Mouse (Mus musculus) liver (tissue): ENCODE data around the gene Arhgap27.
A peak's percentile ranks its signal among the peaks of the same experiment; 100 is the strongest.
"Not testable (repeated sequence)": the region's sequence is repeated elsewhere in the genome, so short reads cannot be mapped to it uniquely, and the experiment has no call there.

Experiments
- DNase-seq: peaks from one replicate; pipeline ENCODE4 v3.0.0-alpha.2; 2020; ENCODE audit warnings: mixed read lengths

Gene Arhgap27

GRCm38 (mm10) chr11:103363214-103364148, at the start of gene Arhgap27:
Gene Arhgap27, minus strand, starts transcription at chr11:103363692.
- DNase-seq = peak; percentile 55

- DNase-seq = no peak
Observed at GRCm38 (mm10) chr11:103412950-103413423, 49.5 kb upstream of the Arhgap27 start.

GRCm38 (mm10) chr11:103411981-103412949, 48.8 kb upstream of the Arhgap27 start, which contains the start of gene Plekhm1:
Gene Plekhm1, minus strand, starts transcription at chr11:103412687.
- peak; percentile 96 for DNase-seq

GRCm38 (mm10) chr11:103411301-103411700, 47.8 kb upstream of the Arhgap27 start:
- DNase-seq = no peak

GRCm38 (mm10) chr11:103408880-103409279, 45.4 kb upstream of the Arhgap27 start:
- DNase-seq = no peak

- DNase-seq = not testable (repeated sequence)
Observed at GRCm38 (mm10) chr11:103407136-103407535, 43.6 kb upstream of the Arhgap27 start.

- no peak for DNase-seq
Observed at GRCm38 (mm10) chr11:103406551-103406950, 43.1 kb upstream of the Arhgap27 start.

- DNase-seq = no peak
Observed at GRCm38 (mm10) chr11:103405814-103406213, 42.3 kb upstream of the Arhgap27 start.

- no peak for DNase-seq
Observed at GRCm38 (mm10) chr11:103404618-103405017, 41.1 kb upstream of the Arhgap27 start.

GRCm38 (mm10) chr11:103403776-103404175, 40.3 kb upstream of the Arhgap27 start:
- no peak for DNase-seq

GRCm38 (mm10) chr11:103402738-103403137, 39.2 kb upstream of the Arhgap27 start:
- no peak for DNase-seq

- DNase-seq = peak; percentile 53
Observed at GRCm38 (mm10) chr11:103402198-103402597, 38.7 kb upstream of the Arhgap27 start.

GRCm38 (mm10) chr11:103399986-103400385, 36.5 kb upstream of the Arhgap27 start:
- no peak for DNase-seq

GRCm38 (mm10) chr11:103399050-103399449, 35.6 kb upstream of the Arhgap27 start:
- DNase-seq = no peak

- DNase-seq = no peak
Observed at GRCm38 (mm10) chr11:103396682-103397081, 33.2 kb upstream of the Arhgap27 start.

GRCm38 (mm10) chr11:103396236-103396635, 32.7 kb upstream of the Arhgap27 start:
- no peak for DNase-seq

- no peak for DNase-seq
Observed at GRCm38 (mm10) chr11:103394604-103395003, 31.1 kb upstream of the Arhgap27 start.

- DNase-seq = no peak
Observed at GRCm38 (mm10) chr11:103394025-103394424, 30.5 kb upstream of the Arhgap27 start.

- no peak for DNase-seq
Observed at GRCm38 (mm10) chr11:103387870-103388526, 24.5 kb upstream of the Arhgap27 start.

GRCm38 (mm10) chr11:103386827-103387226, 23.3 kb upstream of the Arhgap27 start:
- DNase-seq = no peak

GRCm38 (mm10) chr11:103381956-103382613, 18.6 kb upstream of the Arhgap27 start:
- no peak for DNase-seq

- no peak for DNase-seq
Observed at GRCm38 (mm10) chr11:103381505-103381904, 18.0 kb upstream of the Arhgap27 start.
